Comparison of ENCODE assay signal across 16 mouse cellular contexts in the genomic region with DNA sequence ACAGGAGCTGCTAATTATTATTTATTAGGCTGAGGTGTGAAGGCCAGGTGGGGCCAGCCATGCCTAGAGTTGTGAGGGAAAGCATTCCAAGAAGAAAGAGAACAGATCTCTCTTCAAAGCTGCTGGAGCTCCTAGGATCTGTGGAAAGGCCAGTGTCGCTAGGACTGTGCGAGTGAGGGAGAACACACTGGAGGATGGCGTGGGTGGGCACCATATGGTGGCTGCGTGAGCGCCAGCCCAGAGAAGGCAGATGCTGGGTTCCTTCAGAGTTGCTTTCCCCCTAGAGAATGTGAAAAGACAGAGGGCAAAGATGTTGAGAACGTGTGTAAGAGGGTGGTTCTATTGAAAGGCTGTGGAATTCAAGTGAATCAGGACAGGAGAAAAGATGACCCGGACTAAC. TPM values are rescaled to one million over a fixed set of nuclear protein-coding genes. Genes with fewer than 3 reads are reported as not detected.
A peak's percentile ranks its signal among the peaks of the same experiment; 100 is the strongest.
DNase-seq lines count a peak whose midpoint lies in the region; TF ChIP-seq lines count a peak whose summit lies in the region.
"Had no signal": no experiment of that assay in that cellular context is flagged by ENCODE, and none has a peak within 500 bp of the region (broad histone marks: within the 10 kb centered on the region; RNA-seq: fewer than 3 reads in every experiment).

No protein-coding gene starts in this region.

- TF ChIP-seq CTCF in lung, adult 2 months (IDR thresholded peaks at IDR 0.05; ENCODE audit: insufficient read depth, low read length), result no peak

- H3K4me1 ChIP-seq in lung, adult 2 months (ENCODE audit: control insufficient read depth, insufficient read depth, low read length), result no peaks in the 10 kb centered on the region
- H3K4me1 ChIP-seq: heart, embryonic 12.5 days had no signal

- peak; percentile 89 for DNase-seq in right cerebral cortex, adult 18-20 months
- DNase-seq in right cerebral cortex, postnatal 4 days, result no peak
- peak; percentile 86 to 89 for DNase-seq in frontal cortex, postnatal 36 days (ENCODE audit: low spot score in 2 of 2)
- DNase-seq in left cerebral cortex, adult 8-10 months (ENCODE audit: low spot score in 2 of 2), result peak; percentile 50 to 82
- peak; percentile 78 for DNase-seq in telencephalon, adult 2 months (ENCODE audit: low read depth, low spot score)
- no peak for DNase-seq in spleen, postnatal 4 days (ENCODE audit: low spot score in 2 of 2)
- no peak for DNase-seq in lung, adult 2 months
- no peak for DNase-seq in testis, postnatal 10 days (ENCODE audit: low spot score)
- DNase-seq: adrenal gland, adult 2 months; midbrain, embryonic 14.5 days had no signal

- no peak for TF ChIP-seq POLR2A in lung, adult 2 months (IDR thresholded peaks at IDR 0.05; ENCODE audit: borderline replicate concordance, extremely low read depth, low read depth, low read length)

- 84% methylated on average over 7 of the region's 7 CpGs for WGBS in lung, adult 2 months

- H3K4me3 ChIP-seq in lung, adult 2 months (replicated peaks; ENCODE audit: extremely low read depth, low read depth, low read length), result no peak overlapping the region
- H3K4me3 ChIP-seq: erythroblast, embryonic 14.5 days; heart, embryonic 12.5 days; limb, embryonic 12.5 days; lung, embryonic 15.5 days had no signal

RNA-seq across cellular contexts. Expression of gene Cnr1, which starts 30.6 kb away (rescaled TPM):
- total RNA-seq in left cerebral cortex, adult 8-10 months (2022), result 100 to 1,000 TPM; 111 to 140 (median 121) TPM
- polyA plus RNA-seq in lung, adult 2 months (2012; rRNA removed), result 0.89 and 0.97 TPM in 2 replicates
- total RNA-seq: common myeloid progenitor, adult 5-6 weeks; neutrophil, adult 5-6 weeks had no signal
- polyA plus RNA-seq: erythroblast, embryonic 14.5 days had no signal

Comparison
In these comparisons a context has a peak if more than half of its experiments do, and no peak if none do; other contexts are left out.
1. DNase-seq: peak in right cerebral cortex, adult 18-20 months (single experiment), frontal cortex, postnatal 36 days (2 of 2), left cerebral cortex, adult 8-10 months (2 of 2) and telencephalon, adult 2 months (single experiment); none in right cerebral cortex, postnatal 4 days (single experiment), spleen, postnatal 4 days (0 of 2), lung, adult 2 months (single experiment) and testis, postnatal 10 days (single experiment).